Mouse (Mus musculus): ENCODE measurements around the gene Mrgpra2b. TPM values are rescaled to one million over a fixed set of nuclear protein-coding genes. Genes with fewer than 3 reads are reported as not detected.

The Mrgpra2b gene
- polyA plus RNA-seq (2015; fragmentation: Nextera tagmentation; extraction: Ambion mirVana), result 0.25 TPM in 1 of 2 replicates, not detected in the other

DNA sequence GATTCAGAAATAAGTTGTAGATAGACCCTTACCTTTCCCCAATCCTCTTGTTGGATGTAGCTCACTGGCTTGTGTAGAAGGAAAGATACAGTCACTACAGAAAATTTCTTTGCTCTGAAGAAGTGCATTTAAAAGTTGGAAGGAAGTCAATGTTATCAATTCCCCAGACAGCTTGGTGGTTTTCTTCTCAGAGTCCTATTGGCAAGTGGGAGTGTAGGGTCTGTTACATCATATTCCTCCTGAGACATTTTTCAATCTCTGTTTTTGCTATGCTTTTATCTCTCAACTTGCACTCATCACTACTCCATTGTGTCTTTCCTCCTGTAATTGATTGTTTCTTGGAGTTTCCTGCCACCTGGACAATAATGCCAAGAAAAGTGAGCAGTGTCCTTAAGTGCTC, at the start of gene Mrgpra2b:
Gene Mrgpra2b (minus strand): TSS at position 101 of the 400 bp plus-strand sequence.

DNA sequence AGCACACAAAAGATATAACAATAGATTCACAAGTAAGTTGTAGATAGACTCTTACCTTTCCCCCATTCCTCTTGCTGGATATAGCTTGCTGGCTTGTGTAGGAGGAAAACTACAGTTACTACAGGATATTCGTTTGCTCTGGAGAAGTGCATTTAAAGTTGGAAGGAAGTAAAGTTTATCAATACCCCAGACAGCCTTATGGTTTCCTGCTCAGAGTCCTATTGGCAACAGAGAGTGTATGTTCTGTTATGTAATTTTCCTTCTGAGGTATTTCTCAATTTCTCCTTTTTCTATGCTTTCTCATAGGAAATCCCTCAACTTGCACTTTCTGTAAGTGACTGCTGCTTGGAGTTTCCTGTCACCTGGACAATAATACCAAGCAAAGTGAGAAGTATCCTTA, 76.6 kb downstream of the Mrgpra2b start, which contains the start of gene Mrgpra2a:
Gene Mrgpra2a (minus strand): TSS at position 125 of the 400 bp plus-strand sequence.

Other genes starting within 250 kb of the Mrgpra2b start
- not detected in 2 replicates for gene Mrgpra1, start 174.6 kb downstream of the Mrgpra2b start, polyA plus RNA-seq (2015; fragmentation: Nextera tagmentation; extraction: Ambion mirVana)
- gene Mrgpra2a, start 76.7 kb downstream of the Mrgpra2b start, polyA plus RNA-seq (2015; fragmentation: Nextera tagmentation; extraction: Ambion mirVana), result not detected in 2 replicates
- not detected in 2 replicates for gene Mrgpra3, start 72.5 kb upstream of the Mrgpra2b start, polyA plus RNA-seq (2015; fragmentation: Nextera tagmentation; extraction: Ambion mirVana)

Data from adrenal gland, postnatal 0 days (tissue).